Mouse (Mus musculus): ENCODE measurements around the gene Cavin4. TPM values are rescaled to one million over a fixed set of nuclear protein-coding genes. Genes with fewer than 3 reads are reported as not detected.

Gene Cavin4
- polyA plus RNA-seq, 1 experiment from 2014 or later, result 0.89 TPM

DNA sequence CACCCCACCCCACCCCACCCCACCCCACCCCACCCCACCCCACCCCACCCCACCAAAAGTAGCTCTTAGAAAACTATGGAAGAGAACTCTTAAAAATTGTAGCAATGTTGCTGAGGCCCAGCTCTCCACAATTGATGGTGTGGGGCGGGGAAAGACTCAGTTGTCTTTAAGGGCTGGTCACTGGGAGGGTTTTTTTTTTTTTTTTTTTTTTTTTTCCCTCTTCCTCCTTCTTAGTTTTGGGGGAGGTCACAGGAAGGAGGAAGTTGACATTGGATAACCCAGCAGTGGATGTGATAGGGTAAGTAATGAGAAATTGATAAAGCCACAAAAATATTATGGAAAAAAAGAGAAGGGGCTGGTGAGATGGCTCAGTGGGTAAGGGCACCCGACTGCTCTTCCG is 33.4 kb downstream of the Cavin4 start:
- no peak overlapping the region for H3K27ac ChIP-seq
- H3K4me1 ChIP-seq, result no peaks in the 10 kb centered on the region
- H3K36me3 ChIP-seq, result no peaks in the 10 kb centered on the region
- no peak for DNase-seq (ENCODE audit: low spot score)
- H3K9me3 ChIP-seq, result no peaks in the 10 kb centered on the region
- 84% methylated on average over 3 of the region's 3 CpGs for WGBS
- H3K27me3 ChIP-seq (ENCODE audit: insufficient read depth, poor library complexity, severe bottlenecking), result no peaks in the 10 kb centered on the region
- no peak overlapping the region for H3K4me3 ChIP-seq

- no peaks in the 10 kb centered on the region for H3K27me3 ChIP-seq (ENCODE audit: insufficient read depth, poor library complexity, severe bottlenecking)
- no peaks in the 10 kb centered on the region for H3K4me1 ChIP-seq
- H3K27ac ChIP-seq, result no peak overlapping the region
- H3K9me3 ChIP-seq, result no peaks in the 10 kb centered on the region
- H3K36me3 ChIP-seq, result no peaks in the 10 kb centered on the region
- 63% methylated on average over 11 of the region's 11 CpGs for WGBS
- no peak overlapping the region for H3K4me3 ChIP-seq
- DNase-seq (ENCODE audit: low spot score), result no peak
Measured at GRCm38 (mm10) chr4:48697302-48697701, 34.0 kb downstream of the Cavin4 start.

- WGBS, result 72% methylated on average over 8 of the region's 8 CpGs
- no peaks in the 10 kb centered on the region for H3K27me3 ChIP-seq (ENCODE audit: insufficient read depth, poor library complexity, severe bottlenecking)
- no peak overlapping the region for H3K4me3 ChIP-seq
- no peak for DNase-seq (ENCODE audit: low spot score)
- H3K27ac ChIP-seq, result no peak overlapping the region
- H3K9me3 ChIP-seq, result no peaks in the 10 kb centered on the region
- no peaks in the 10 kb centered on the region for H3K36me3 ChIP-seq
- H3K4me1 ChIP-seq, result no peaks in the 10 kb centered on the region
Measured at GRCm38 (mm10) chr4:48715865-48716650, 52.7 kb downstream of the Cavin4 start.

- WGBS, result 32% methylated on average over 4 of the region's 4 CpGs
- H3K4me3 ChIP-seq, result no peak overlapping the region
Measured at GRCm38 (mm10) chr4:48716817-48717216, 53.5 kb downstream of the Cavin4 start.

More at GRCm38 (mm10) chr4:48716817-48717216, 53.5 kb downstream of the Cavin4 start:
- Histone ChIP-seq H3K27me3 (ENCODE audit: insufficient read depth, poor library complexity, severe bottlenecking) (no peaks in the 10 kb centered on the region), H3K4me1 (no peaks in the 10 kb centered on the region), H3K27ac (no peak overlapping the region), H3K9me3 (no peaks in the 10 kb centered on the region), H3K36me3 (no peaks in the 10 kb centered on the region)
- no peak for DNase-seq (ENCODE audit: low spot score)

Other genes starting within 250 kb of the Cavin4 start
- 46.5 and 62.0 TPM in 2 replicates for gene Tex10, start 190.1 kb upstream of the Cavin4 start, polyA plus RNA-seq (2016; fragmentation: Nextera tagmentation; extraction: Ambion mirVana)
- 29.7 and 32.3 TPM in 2 replicates for gene Msantd3, start 123.6 kb upstream of the Cavin4 start, polyA plus RNA-seq (2016; fragmentation: Nextera tagmentation; extraction: Ambion mirVana)
- gene Tmeff1, start 78.3 kb upstream of the Cavin4 start, polyA plus RNA-seq (2016; fragmentation: Nextera tagmentation; extraction: Ambion mirVana), result 51.6 and 76.4 TPM in 2 replicates